Mouse (Mus musculus): ENCODE results near the gene Gmppa.

- TF ChIP-seq POLR2A (IDR thresholded peaks at IDR 0.05; ENCODE audit: borderline replicate concordance, low read depth, low read length) (no peak), CTCF (IDR thresholded peaks at IDR 0.05; ENCODE audit: low read depth, low read length) (peak; percentile 30; the same call in 1 of the 2 replicates)
Observed at GRCm38 (mm10) chr1:75398761-75399402, 36.8 kb upstream of the Gmppa start.

Measured in bone marrow macrophage, adult 2 months (primary cell).